9 mouse cellular contexts compared by ENCODE assay signal in the genomic region with DNA sequence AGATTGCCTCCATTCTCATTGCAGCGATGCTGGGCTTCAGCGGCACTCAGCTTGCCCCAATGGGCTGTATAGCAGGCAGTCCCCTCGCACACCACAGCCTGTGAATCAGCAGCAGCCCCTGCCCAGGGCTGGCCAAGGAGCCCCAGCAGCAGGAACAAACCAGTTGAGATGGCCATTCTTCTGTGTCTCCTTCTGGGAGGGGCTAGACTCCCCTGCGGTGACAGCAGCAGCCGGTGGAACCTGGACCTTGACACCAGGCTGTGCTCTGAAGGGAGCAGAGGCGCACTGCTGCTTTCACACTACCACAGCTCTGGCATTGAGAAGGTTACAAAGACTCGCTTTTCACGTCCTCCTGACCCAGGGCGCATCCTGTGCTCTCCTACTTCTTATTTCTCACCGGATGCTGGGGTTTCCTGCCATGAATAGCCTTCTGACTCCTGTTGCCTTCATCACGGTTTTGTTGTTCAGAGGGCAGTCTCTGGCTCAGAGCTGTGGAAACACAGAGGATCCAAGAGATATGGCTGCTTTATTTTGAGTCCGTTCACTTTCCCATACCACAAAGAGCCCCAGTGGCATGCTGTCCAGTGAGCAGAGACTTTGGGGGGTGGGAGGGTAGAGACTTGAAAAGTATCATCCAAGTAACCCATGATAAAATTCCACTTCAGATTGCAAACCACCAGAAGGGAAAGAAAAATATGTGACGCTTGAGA. TPM values are rescaled to one million over a fixed set of nuclear protein-coding genes. Genes with fewer than 3 reads are reported as not detected.
DNase-seq lines count a peak whose midpoint lies in the region; ATAC-seq and TF ChIP-seq lines count a peak whose summit lies in the region.
"Had no signal": no experiment of that assay in that cellular context is flagged by ENCODE, and none has a peak within 500 bp of the region (broad histone marks: within the 10 kb centered on the region; RNA-seq: fewer than 3 reads in every experiment).

TSS of gene Cd93 (minus strand) at position 315 of the 710 bp plus-strand sequence.

- no peaks in the 10 kb centered on the region for H3K9me3 ChIP-seq in hindbrain, postnatal 0 days (ENCODE audit: low read length)
- H3K9me3 ChIP-seq in liver, embryonic 13.5 days (replicated peaks): no peaks in the 10 kb centered on the region

- WGBS in hindbrain, postnatal 0 days: 56% methylated on average over 13 of the region's 13 CpGs
- 10% methylated on average over 13 of the region's 13 CpGs for WGBS in liver, embryonic 13.5 days (ENCODE audit: insufficient replicate concordance)

- peak within 1 kb of the TSS; percentile 13 for H3K4me2 ChIP-seq in hindbrain, postnatal 0 days (ENCODE audit: low read depth, low read length)
- H3K4me2 ChIP-seq in liver, embryonic 13.5 days: peak within 1 kb of the TSS; percentile 32

- no peak within 1 kb of the TSS for H3K9ac ChIP-seq in hindbrain, postnatal 0 days (replicated peaks; ENCODE audit: low read length)
- H3K9ac ChIP-seq in liver, embryonic 13.5 days: no peak within 1 kb of the TSS

- no peak for TF ChIP-seq CTCF in hindbrain, postnatal 0 days (IDR thresholded peaks at IDR 0.05; ENCODE audit: low read depth)

- peaks cover 5% of the 10 kb centered on the region; the same call in 1 of the 2 replicates for H3K4me1 ChIP-seq in hindbrain, postnatal 0 days (ENCODE audit: insufficient read depth, low read length)
- H3K4me1 ChIP-seq in liver, embryonic 13.5 days (replicated peaks): peaks cover 3% of the 10 kb centered on the region; the same call in 1 of the 2 replicates

- intact Hi-C loops in left cerebral cortex, postnatal 14 days (cut with DNase I): no loop called here
- intact Hi-C loops in left cerebral cortex, postnatal 36 days (cut with DNase I): no loop called here
- intact Hi-C loops in gastrocnemius, postnatal 14 days (cut with DNase I; ENCODE audit: low total_unique reads): no loop called here

- peak; percentile 55; the same call in 1 of the 2 replicates for ATAC-seq in hindbrain, postnatal 0 days
- ATAC-seq in liver, embryonic 13.5 days (ENCODE audit: low read depth): peak; percentile 74

- no peak for DNase-seq in left cerebral cortex, postnatal 14 days (ENCODE audit: low spot score in 2 of 2)
- DNase-seq in left cerebral cortex, postnatal 36 days (ENCODE audit: low spot score in 2 of 2): no peak
- DNase-seq in gastrocnemius, postnatal 14 days: no peak
- no peak for DNase-seq in hindbrain, postnatal 0 days (ENCODE audit: low spot score)
- DNase-seq in liver, embryonic 13.5 days: no peak
- DNase-seq in natural killer cell, adult 2 months (ENCODE audit: low spot score in 2 of 2): peak; percentile 59 to 62
- no peak for DNase-seq in cerebellum, postnatal 4 days (ENCODE audit: low spot score in 2 of 2)
- DNase-seq in frontal cortex, adult 2 months (ENCODE audit: extremely low spot score in 1 of 2, low spot score in 1 of 2): no peak

- H3K36me3 ChIP-seq in hindbrain, postnatal 0 days (ENCODE audit: insufficient read depth, low read length): no peaks in the 10 kb centered on the region
- H3K36me3 ChIP-seq in liver, embryonic 13.5 days: no peaks in the 10 kb centered on the region
- H3K36me3 ChIP-seq: G1E had no signal

- peak within 1 kb of the TSS; percentile 46; the same call in 1 of the 2 replicates for H3K27ac ChIP-seq in hindbrain, postnatal 0 days
- peak within 1 kb of the TSS; percentile 67 for H3K27ac ChIP-seq in liver, embryonic 13.5 days

- no peaks in the 10 kb centered on the region for H3K27me3 ChIP-seq in hindbrain, postnatal 0 days (ENCODE audit: insufficient read depth, low read length)
- H3K27me3 ChIP-seq in liver, embryonic 13.5 days: no peaks in the 10 kb centered on the region

- no peak within 1 kb of the TSS; the same call in 1 of the 2 replicates for H3K4me3 ChIP-seq in hindbrain, postnatal 0 days (ENCODE audit: low read length)
- peak within 1 kb of the TSS; percentile 37 for H3K4me3 ChIP-seq in liver, embryonic 13.5 days (replicated peaks)

RNA-seq across cellular contexts. Expression of gene Cd93, which starts in this region (rescaled TPM):
- total RNA-seq in left cerebral cortex, postnatal 14 days (2021): 10 to 100 TPM; 15.6 to 17.1 TPM
- total RNA-seq in left cerebral cortex, postnatal 36 days (2021): 1 to 10 TPM; 5.0 to 5.2 TPM
- total RNA-seq in gastrocnemius, postnatal 14 days (2021): 10 to 100 TPM; 60.5 to 73.6 TPM
- 21.5 and 24.3 TPM in 2 replicates for total RNA-seq in hindbrain, postnatal 0 days (2014; rRNA removed)
- polyA plus RNA-seq in hindbrain, postnatal 0 days (2015; fragmentation: Nextera tagmentation; extraction: Ambion mirVana): 5.0 and 5.3 TPM in 2 replicates
- 2.1 and 2.3 TPM in 2 replicates for polyA plus RNA-seq in liver, embryonic 13.5 days (2015; fragmentation: Nextera tagmentation; extraction: Ambion mirVana)
- polyA plus RNA-seq in frontal cortex, adult 2 months (2012; rRNA removed): 4.1 and 4.4 TPM in 2 replicates

Comparison
In these comparisons a context has a peak if more than half of its experiments do, and no peak if none do; other contexts are left out.
1. DNase-seq: peak in natural killer cell, adult 2 months (2 of 2); none in left cerebral cortex, postnatal 14 days (0 of 2), left cerebral cortex, postnatal 36 days (0 of 2), gastrocnemius, postnatal 14 days (single experiment), hindbrain, postnatal 0 days (single experiment), liver, embryonic 13.5 days (single experiment), cerebellum, postnatal 4 days (0 of 2) and frontal cortex, adult 2 months (0 of 2).